Mouse (Mus musculus): Measurements from ENCODE around the gene Fam234b. TPM values are rescaled to one million over a fixed set of nuclear protein-coding genes. Genes with fewer than 3 reads are reported as not detected.
A peak's percentile ranks its signal among the peaks of the same experiment; 100 is the strongest.

Fam234b gene
- total and polyA plus RNA-seq, 3 experiments = 7.5 to 37.3 (median 18.3) TPM

GRCm38 (mm10) chr6:135249846-135250531 is 52.2 kb downstream of the Fam234b start:
- H3K4me3 ChIP-seq (ENCODE audit: low read depth, low read length) = no peak overlapping the region
- DNase-seq (ENCODE audit: low spot score) = no peak
- TF ChIP-seq POLR2AphosphoS5 (IDR thresholded peaks at IDR 0.05; ENCODE audit: insufficient replicate concordance, low read depth, low read length) = no peak
- no peak for TF ChIP-seq GATA1 (IDR thresholded peaks at IDR 0.05; ENCODE audit: borderline replicate concordance, low read length)
- TF ChIP-seq CTCF (IDR thresholded peaks at IDR 0.05; ENCODE audit: low read depth, low read length) = 0 out of 2 replicates have a peak, but pooled peaks have one; percentile 16
- H3K36me3 ChIP-seq (replicated peaks) = no peaks in the 10 kb centered on the region
- H3K9me3 ChIP-seq (replicated peaks) = peaks cover 20% of the 10 kb centered on the region
- H3K4me1 ChIP-seq (ENCODE audit: insufficient read depth, low read depth, low read length) = no peaks in the 10 kb centered on the region
- H3K27me3 ChIP-seq (ENCODE audit: insufficient read depth, low read length) = peaks cover 3% of the 10 kb centered on the region; the same call in 1 of the 2 replicates
- no peak for ATAC-seq (ENCODE audit: extremely low read depth, insufficient number of reproducible peaks, low FRiP score, poor library complexity, severe bottlenecking)

GRCm38 (mm10) chr6:135250926-135251699 is 53.3 kb downstream of the Fam234b start:
- peaks cover 28% of the 10 kb centered on the region for H3K9me3 ChIP-seq (replicated peaks)
- peaks cover under 1% of the 10 kb centered on the region for H3K27me3 ChIP-seq (ENCODE audit: insufficient read depth, low read length)
- TF ChIP-seq CTCF (IDR thresholded peaks at IDR 0.05; ENCODE audit: low read depth, low read length) (no peak), TAL1 (conservative IDR thresholded peaks at IDR 0.05; ENCODE audit: low read depth, low read length) (no peak)
- ATAC-seq (ENCODE audit: extremely low read depth, insufficient number of reproducible peaks, low FRiP score, poor library complexity, severe bottlenecking) = no peak
- H3K36me3 ChIP-seq (replicated peaks) = no peaks in the 10 kb centered on the region
- H3K4me1 ChIP-seq (ENCODE audit: insufficient read depth, low read depth, low read length) = no peaks in the 10 kb centered on the region
- H3K4me3 ChIP-seq (ENCODE audit: low read depth, low read length) = no peak overlapping the region
- DNase-seq (ENCODE audit: low spot score) = no peak

- Histone ChIP-seq H3K36me3 (replicated peaks) (no peaks in the 10 kb centered on the region), H3K27me3 (ENCODE audit: insufficient read depth, low read length) (no peaks in the 10 kb centered on the region; the same call in none of the 2 replicates), H3K4me1 (ENCODE audit: insufficient read depth, low read depth, low read length) (no peaks in the 10 kb centered on the region), H3K4me3 (ENCODE audit: low read depth, low read length) (no peak overlapping the region), H3K9me3 (replicated peaks) (peaks cover 28% of the 10 kb centered on the region)
- TF ChIP-seq GATA2 (IDR thresholded peaks at IDR 0.05; ENCODE audit: borderline replicate concordance, low read depth, low read length) = no peak
- TF ChIP-seq GATA1 (IDR thresholded peaks at IDR 0.05; ENCODE audit: borderline replicate concordance, low read length) = no peak
- TF ChIP-seq TAL1 (conservative IDR thresholded peaks at IDR 0.05; ENCODE audit: low read depth, low read length) = no peak
- no peak for TF ChIP-seq POLR2AphosphoS5 (IDR thresholded peaks at IDR 0.05; ENCODE audit: insufficient replicate concordance, low read depth, low read length)
- no peak for TF ChIP-seq CTCF (IDR thresholded peaks at IDR 0.05; ENCODE audit: low read depth, low read length)
- no peak for ATAC-seq (ENCODE audit: extremely low read depth, insufficient number of reproducible peaks, low FRiP score, poor library complexity, severe bottlenecking)
- DNase-seq (ENCODE audit: low spot score) = no peak
These were observed 54.3 kb downstream of the Fam234b start for GRCm38 (mm10) chr6:135251849-135252727.

GRCm38 (mm10) chr6:135252728-135253077 is 54.9 kb downstream of the Fam234b start:
- TF ChIP-seq GATA1 (IDR thresholded peaks at IDR 0.05; ENCODE audit: borderline replicate concordance, low read length) (no peak), GATA2 (IDR thresholded peaks at IDR 0.05; ENCODE audit: borderline replicate concordance, low read depth, low read length) (no peak), POLR2AphosphoS5 (IDR thresholded peaks at IDR 0.05; ENCODE audit: insufficient replicate concordance, low read depth, low read length) (no peak), CTCF (IDR thresholded peaks at IDR 0.05; ENCODE audit: low read depth, low read length) (no peak), TAL1 (conservative IDR thresholded peaks at IDR 0.05; ENCODE audit: low read depth, low read length) (no peak)
- H3K4me3 ChIP-seq (ENCODE audit: low read depth, low read length) = no peak overlapping the region
- no peaks in the 10 kb centered on the region for H3K36me3 ChIP-seq (replicated peaks)
- H3K4me1 ChIP-seq (ENCODE audit: insufficient read depth, low read depth, low read length) = no peaks in the 10 kb centered on the region
- peaks cover 28% of the 10 kb centered on the region for H3K9me3 ChIP-seq (replicated peaks)
- no peak for ATAC-seq (ENCODE audit: extremely low read depth, insufficient number of reproducible peaks, low FRiP score, poor library complexity, severe bottlenecking)
- no peak for DNase-seq (ENCODE audit: low spot score)
- no peaks in the 10 kb centered on the region; the same call in none of the 2 replicates for H3K27me3 ChIP-seq (ENCODE audit: insufficient read depth, low read length)

GRCm38 (mm10) chr6:135254153-135254552 is 56.4 kb downstream of the Fam234b start, which contains the start of gene Gsg1:
Gene Gsg1 (minus strand): TSS chr6:135254351.
- no peak for ATAC-seq (ENCODE audit: extremely low read depth, insufficient number of reproducible peaks, low FRiP score, poor library complexity, severe bottlenecking)
- TF ChIP-seq CTCF (IDR thresholded peaks at IDR 0.05; ENCODE audit: low read depth, low read length) (no peak), TAL1 (conservative IDR thresholded peaks at IDR 0.05; ENCODE audit: low read depth, low read length) (no peak), GATA2 (IDR thresholded peaks at IDR 0.05; ENCODE audit: borderline replicate concordance, low read depth, low read length) (no peak), POLR2AphosphoS5 (IDR thresholded peaks at IDR 0.05; ENCODE audit: insufficient replicate concordance, low read depth, low read length) (no peak), GATA1 (IDR thresholded peaks at IDR 0.05; ENCODE audit: borderline replicate concordance, low read length) (no peak)
- no peaks in the 10 kb centered on the region for H3K4me1 ChIP-seq (ENCODE audit: insufficient read depth, low read depth, low read length)
- no peaks in the 10 kb centered on the region; the same call in none of the 2 replicates for H3K27me3 ChIP-seq (ENCODE audit: insufficient read depth, low read length)
- H3K36me3 ChIP-seq (replicated peaks) = no peaks in the 10 kb centered on the region
- H3K9me3 ChIP-seq (replicated peaks) = peaks cover 28% of the 10 kb centered on the region
- DNase-seq (ENCODE audit: low spot score) = no peak
- H3K4me3 ChIP-seq (ENCODE audit: low read depth, low read length) = no peak within 1 kb of the TSS

GRCm38 (mm10) chr6:135260435-135260834 is 62.7 kb downstream of the Fam234b start:
- TF ChIP-seq GATA1 (IDR thresholded peaks at IDR 0.05; ENCODE audit: borderline replicate concordance, low read length) (no peak), TAL1 (conservative IDR thresholded peaks at IDR 0.05; ENCODE audit: low read depth, low read length) (no peak), GATA2 (IDR thresholded peaks at IDR 0.05; ENCODE audit: borderline replicate concordance, low read depth, low read length) (no peak), CTCF (IDR thresholded peaks at IDR 0.05; ENCODE audit: low read depth, low read length) (no peak), POLR2AphosphoS5 (IDR thresholded peaks at IDR 0.05; ENCODE audit: insufficient replicate concordance, low read depth, low read length) (no peak)
- ATAC-seq (ENCODE audit: extremely low read depth, insufficient number of reproducible peaks, low FRiP score, poor library complexity, severe bottlenecking) (no peak), DNase-seq (ENCODE audit: low spot score) (no peak)
- Histone ChIP-seq H3K27me3 (ENCODE audit: insufficient read depth, low read length) (no peaks in the 10 kb centered on the region), H3K9me3 (replicated peaks) (peaks cover 23% of the 10 kb centered on the region), H3K4me3 (ENCODE audit: low read depth, low read length) (no peak overlapping the region), H3K4me1 (ENCODE audit: insufficient read depth, low read depth, low read length) (no peaks in the 10 kb centered on the region), H3K36me3 (replicated peaks) (no peaks in the 10 kb centered on the region)

Measured in G1E (cell line).